Mouse (Mus musculus) left cerebral cortex, adult 11 months (tissue): ENCODE results near the gene Copa.

Experiments
- DNase-seq: peaks from one replicate; pipeline ENCODE4 v3.0.0; 2022; ENCODE audit warnings: low spot score

Copa gene

GRCm38 (mm10) chr1:172082899-172083445 is 643 bp downstream of the Copa start:
- DNase-seq, result no peak

- DNase-seq, result no peak
These were observed 11.2 kb downstream of the Copa start for GRCm38 (mm10) chr1:172093522-172093921.

GRCm38 (mm10) chr1:172094295-172094694 is 12.0 kb downstream of the Copa start:
- DNase-seq, result no peak

GRCm38 (mm10) chr1:172095202-172095601 is 12.9 kb downstream of the Copa start:
- no peak for DNase-seq

GRCm38 (mm10) chr1:172099325-172100033 is 17.1 kb downstream of the Copa start:
- no peak for DNase-seq

- DNase-seq, result no peak
These were observed 21.3 kb downstream of the Copa start for GRCm38 (mm10) chr1:172103619-172104018.

GRCm38 (mm10) chr1:172105101-172105500 is 22.8 kb downstream of the Copa start:
- no peak for DNase-seq

- no peak for DNase-seq
These were observed 25.6 kb downstream of the Copa start for GRCm38 (mm10) chr1:172107777-172108477.

GRCm38 (mm10) chr1:172116948-172117347 is 34.6 kb downstream of the Copa start:
- no peak for DNase-seq

- DNase-seq, result no peak
These were observed 36.8 kb downstream of the Copa start for GRCm38 (mm10) chr1:172119100-172119499.

- no peak for DNase-seq
These were observed 37.4 kb downstream of the Copa start for GRCm38 (mm10) chr1:172119720-172120119.

- no peak for DNase-seq
These were observed 40.3 kb downstream of the Copa start for GRCm38 (mm10) chr1:172122671-172123070.

GRCm38 (mm10) chr1:172124572-172124971 is 42.2 kb downstream of the Copa start:
- no peak for DNase-seq

GRCm38 (mm10) chr1:172126376-172127347 is 44.3 kb downstream of the Copa start, which contains the start of gene Pex19:
Pex19 (plus strand) TSS chr1:172126755.
- DNase-seq, result peak; percentile 58

GRCm38 (mm10) chr1:172127487-172127886 is 45.2 kb downstream of the Copa start:
- no peak for DNase-seq

- no peak for DNase-seq
These were observed 46.2 kb downstream of the Copa start for GRCm38 (mm10) chr1:172128563-172128962.

GRCm38 (mm10) chr1:172129108-172129507 is 46.8 kb downstream of the Copa start:
- no peak for DNase-seq

- DNase-seq, result no peak
These were observed 47.5 kb downstream of the Copa start for GRCm38 (mm10) chr1:172129780-172130179.

GRCm38 (mm10) chr1:172132319-172132718 is 50.0 kb downstream of the Copa start:
- DNase-seq, result no peak

- DNase-seq, result no peak
These were observed 51.2 kb downstream of the Copa start for GRCm38 (mm10) chr1:172133535-172133934.

- DNase-seq, result no peak
These were observed 51.7 kb downstream of the Copa start for GRCm38 (mm10) chr1:172134072-172134471.

- DNase-seq, result no peak
These were observed 57.8 kb downstream of the Copa start for GRCm38 (mm10) chr1:172140160-172140559.
